Mouse (Mus musculus): Measurements from ENCODE around the gene Ddx27.

Gene Ddx27

GRCm38 (mm10) chr2:167062965-167063880, 48.2 kb downstream of the Ddx27 start, which contains the start of gene Znfx1:
Gene Znfx1, minus strand, starts transcription at chr2:167063015.
- peak; percentile 97 for DNase-seq (ENCODE audit: low read depth, low spot score)

GRCm38 (mm10) chr2:167063906-167064496, 49.0 kb downstream of the Ddx27 start:
- peak; percentile 21 for DNase-seq (ENCODE audit: low read depth, low spot score)

GRCm38 (mm10) chr2:167064601-167065295, 49.8 kb downstream of the Ddx27 start:
- DNase-seq (ENCODE audit: low read depth, low spot score) = peak; percentile 16

- no peak for DNase-seq (ENCODE audit: low read depth, low spot score)
Observed at GRCm38 (mm10) chr2:167066031-167066430, 51.0 kb downstream of the Ddx27 start.

- no peak for DNase-seq (ENCODE audit: low read depth, low spot score)
Observed at GRCm38 (mm10) chr2:167066528-167067516, 51.8 kb downstream of the Ddx27 start.

GRCm38 (mm10) chr2:167067575-167067974, 52.6 kb downstream of the Ddx27 start:
- DNase-seq (ENCODE audit: low read depth, low spot score) = no peak

GRCm38 (mm10) chr2:167070341-167070740, 55.3 kb downstream of the Ddx27 start:
- DNase-seq (ENCODE audit: low read depth, low spot score) = no peak

- DNase-seq (ENCODE audit: low read depth, low spot score) = no peak
Observed at GRCm38 (mm10) chr2:167071266-167071640, 56.3 kb downstream of the Ddx27 start.

- DNase-seq (ENCODE audit: low read depth, low spot score) = peak; percentile 97
Observed at GRCm38 (mm10) chr2:167071641-167072601, 56.9 kb downstream of the Ddx27 start.

- no peak for DNase-seq (ENCODE audit: low read depth, low spot score)
Observed at GRCm38 (mm10) chr2:167074587-167074986, 59.6 kb downstream of the Ddx27 start.

- no peak for DNase-seq (ENCODE audit: low read depth, low spot score)
Observed at GRCm38 (mm10) chr2:167076352-167076751, 61.4 kb downstream of the Ddx27 start.

- DNase-seq (ENCODE audit: low read depth, low spot score) = no peak
Observed at GRCm38 (mm10) chr2:167076759-167077158, 61.8 kb downstream of the Ddx27 start.

GRCm38 (mm10) chr2:167077199-167077962, 62.4 kb downstream of the Ddx27 start:
- no peak for DNase-seq (ENCODE audit: low read depth, low spot score)

- DNase-seq (ENCODE audit: low read depth, low spot score) = no peak
Observed at GRCm38 (mm10) chr2:167078486-167078885, 63.5 kb downstream of the Ddx27 start.

GRCm38 (mm10) chr2:167078931-167079495, 64.0 kb downstream of the Ddx27 start:
- DNase-seq (ENCODE audit: low read depth, low spot score) = no peak

- DNase-seq (ENCODE audit: low read depth, low spot score) = no peak
Observed at GRCm38 (mm10) chr2:167079535-167080257, 64.7 kb downstream of the Ddx27 start.

GRCm38 (mm10) chr2:167080387-167080786, 65.4 kb downstream of the Ddx27 start:
- DNase-seq (ENCODE audit: low read depth, low spot score) = no peak

- DNase-seq (ENCODE audit: low read depth, low spot score) = peak; percentile 19
Observed at GRCm38 (mm10) chr2:167081135-167081534, 66.1 kb downstream of the Ddx27 start.
